Comparison of ENCODE assay signal across 41 mouse cellular contexts in the genomic region with DNA sequence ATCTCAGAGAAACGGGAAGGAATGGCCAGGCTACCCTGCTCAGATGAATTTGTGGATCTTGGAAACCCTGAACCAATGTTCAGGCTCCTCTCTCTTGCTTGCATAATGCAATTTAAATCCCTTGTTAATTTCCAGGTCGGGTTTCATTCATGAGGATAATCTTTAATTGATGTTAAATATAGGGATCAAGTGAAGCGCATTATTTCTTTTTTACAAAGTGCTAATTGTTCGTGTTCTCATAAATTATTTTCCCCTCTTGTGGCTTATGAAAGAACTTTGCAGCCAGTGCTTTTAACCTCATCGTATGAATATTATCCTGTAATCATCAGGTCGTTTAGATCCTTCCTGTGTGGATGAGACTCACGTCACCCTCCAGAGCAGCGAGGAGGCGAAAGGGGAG. TPM values are rescaled to one million over a fixed set of nuclear protein-coding genes. Genes with fewer than 3 reads are reported as not detected.
"Had no signal": no experiment of that assay in that cellular context is flagged by ENCODE, and none has a peak within 500 bp of the region (broad histone marks: within the 10 kb centered on the region; RNA-seq: fewer than 3 reads in every experiment).

No protein-coding gene starts in this region.

- H3K9ac ChIP-seq: heart, embryonic 12.5 days; hindbrain, embryonic 12.5 days; hindbrain, embryonic 14.5 days; intestine, embryonic 15.5 days; limb, embryonic 12.5 days; liver, embryonic 13.5 days; liver, embryonic 15.5 days had no signal

- H3K4me3 ChIP-seq: heart, embryonic 10.5 days; heart, embryonic 12.5 days; hindbrain, embryonic 10.5 days; hindbrain, embryonic 12.5 days; intestine, embryonic 15.5 days; layer of hippocampus, adult 2 months; left cerebral cortex, adult 2 months; limb, embryonic 10.5 days; limb, embryonic 12.5 days; liver, embryonic 13.5 days; liver, embryonic 15.5 days had no signal

- H3K4me2 ChIP-seq: heart, embryonic 12.5 days; hindbrain, embryonic 12.5 days; hindbrain, embryonic 14.5 days; intestine, embryonic 15.5 days; limb, embryonic 12.5 days; liver, embryonic 11.5 days; liver, embryonic 13.5 days; liver, embryonic 15.5 days had no signal

- H3K27me3 ChIP-seq: liver, embryonic 13.5 days; liver, embryonic 15.5 days had no signal

- ATAC-seq: hindbrain, embryonic 16.5 days; inflammation-experienced regulatory T-cells, adult 6 months; intestine, embryonic 15.5 days; intestine, postnatal 0 days had no signal

- H3K9me3 ChIP-seq: heart, embryonic 10.5 days; heart, embryonic 12.5 days; hindbrain, embryonic 10.5 days; hindbrain, embryonic 12.5 days; intestine, embryonic 15.5 days; limb, embryonic 10.5 days; limb, embryonic 12.5 days; liver, embryonic 13.5 days; liver, embryonic 15.5 days had no signal

- H3K36me3 ChIP-seq: heart, embryonic 10.5 days; heart, embryonic 12.5 days; hindbrain, embryonic 10.5 days; hindbrain, embryonic 12.5 days; intestine, embryonic 15.5 days; limb, embryonic 10.5 days; limb, embryonic 12.5 days; liver, embryonic 13.5 days; liver, embryonic 15.5 days had no signal

- H3K27ac ChIP-seq: heart, embryonic 10.5 days; hindbrain, embryonic 10.5 days; hindbrain, embryonic 12.5 days; hindbrain, embryonic 14.5 days; intestine, embryonic 15.5 days; layer of hippocampus, adult 2 months; left cerebral cortex, adult 2 months; limb, embryonic 10.5 days; limb, embryonic 12.5 days; liver, embryonic 13.5 days; liver, embryonic 15.5 days had no signal

- DNase-seq: gastrocnemius, postnatal 14 days; gastrocnemius, postnatal 36 days; heart, adult 18-20 months; heart, postnatal 10 days; heart, postnatal 4 days; kidney, adult 18-20 months; kidney, adult 8-10 months; kidney, postnatal 10 days; kidney, postnatal 25 days; kidney, postnatal 4 days; liver; liver, embryonic 13.5 days had no signal

RNA-seq across cellular contexts. Expression of gene 4930535I16Rik, which starts 44.9 kb away (rescaled TPM):
- total RNA-seq: gastrocnemius, adult 18-20 months; gastrocnemius, adult 8-10 months; gastrocnemius, postnatal 14 days; gastrocnemius, postnatal 36 days; heart, adult 18-20 months; heart, adult 8-10 months; heart, postnatal 10 days; heart, postnatal 25 days; heart, postnatal 4 days; layer of hippocampus, adult 2 months; layer of hippocampus, postnatal 10 days; layer of hippocampus, postnatal 25 days; left cerebral cortex, adult 2 months; left cerebral cortex, postnatal 14 days; left cerebral cortex, postnatal 36 days had no signal
- polyA plus RNA-seq: gonadal fat pad, adult 2 months; heart, embryonic 10.5 days; heart, embryonic 12.5 days; heart, embryonic 14.5 days; heart, embryonic 16.5 days; hindbrain, embryonic 10.5 days; hindbrain, embryonic 12.5 days; hindbrain, embryonic 14.5 days; hindbrain, embryonic 16.5 days; inflammation-experienced regulatory T-cells, adult 6 months; intestine, embryonic 15.5 days; intestine, postnatal 0 days; kidney, embryonic 14.5 days; kidney, embryonic 16.5 days; limb, embryonic 10.5 days; limb, embryonic 12.5 days; limb, embryonic 14.5 days; liver, embryonic 11.5 days; liver, embryonic 13.5 days; liver, embryonic 15.5 days had no signal
